Mouse (Mus musculus) lung, postnatal 10 days (tissue): ENCODE measurements around the gene Angpt4.

Source experiments
- DNase-seq: peaks from one replicate; pipeline ENCODE4 v3.0.0; 2021

The Angpt4 gene

GRCm38 (mm10) chr2:151963319-151963718 is 52.3 kb downstream of the Angpt4 start:
- DNase-seq: no peak

DNA sequence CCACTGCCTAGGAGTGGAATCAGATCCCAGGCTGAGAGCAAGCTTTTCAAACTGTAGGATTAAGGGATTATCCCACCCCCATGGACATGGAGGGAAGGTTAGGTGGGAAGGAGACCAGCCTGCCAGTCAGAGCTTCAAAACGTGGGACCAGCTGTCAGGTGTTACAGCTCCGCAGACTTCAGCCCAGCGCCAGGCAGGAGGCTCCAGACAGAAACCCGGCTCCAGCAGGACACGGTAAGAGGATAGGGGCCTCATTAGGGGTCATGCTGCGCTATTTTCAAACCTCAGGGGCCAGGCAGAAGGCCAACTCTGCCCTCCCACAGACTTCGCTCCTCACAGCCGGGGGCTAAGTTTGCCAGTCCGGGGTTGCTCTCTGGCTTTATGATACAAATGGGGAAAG is 53.0 kb downstream of the Angpt4 start:
- DNase-seq: no peak

- peak; percentile 24 for DNase-seq
Observed at GRCm38 (mm10) chr2:151967176-151967750, 56.3 kb downstream of the Angpt4 start.

- DNase-seq: no peak
Observed at GRCm38 (mm10) chr2:151967792-151968191, 56.8 kb downstream of the Angpt4 start.

- DNase-seq: peak; percentile 48
Observed at GRCm38 (mm10) chr2:151968451-151968850, 57.4 kb downstream of the Angpt4 start.

GRCm38 (mm10) chr2:151968986-151969385 is 58.0 kb downstream of the Angpt4 start:
- DNase-seq: no peak

DNA sequence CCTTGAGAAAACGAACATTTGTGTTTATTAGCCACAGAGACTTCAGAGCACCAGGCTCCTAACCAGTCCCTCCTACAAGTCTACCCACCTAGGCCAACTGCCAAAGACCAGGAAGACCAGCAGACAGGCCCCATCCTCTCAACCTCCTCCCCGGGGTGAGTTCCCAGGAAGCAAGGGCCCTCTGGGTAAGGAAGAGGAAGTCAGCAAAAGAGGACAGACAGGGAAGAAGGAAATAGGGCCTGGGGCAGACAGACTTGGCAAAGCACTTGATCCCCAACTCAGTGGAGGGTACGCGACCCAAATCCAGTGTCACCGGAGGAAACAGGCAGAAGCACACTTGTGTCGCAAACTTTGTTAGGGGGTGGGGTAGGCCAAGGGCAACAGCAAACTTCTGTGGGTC is 58.4 kb downstream of the Angpt4 start:
- no peak for DNase-seq

DNA sequence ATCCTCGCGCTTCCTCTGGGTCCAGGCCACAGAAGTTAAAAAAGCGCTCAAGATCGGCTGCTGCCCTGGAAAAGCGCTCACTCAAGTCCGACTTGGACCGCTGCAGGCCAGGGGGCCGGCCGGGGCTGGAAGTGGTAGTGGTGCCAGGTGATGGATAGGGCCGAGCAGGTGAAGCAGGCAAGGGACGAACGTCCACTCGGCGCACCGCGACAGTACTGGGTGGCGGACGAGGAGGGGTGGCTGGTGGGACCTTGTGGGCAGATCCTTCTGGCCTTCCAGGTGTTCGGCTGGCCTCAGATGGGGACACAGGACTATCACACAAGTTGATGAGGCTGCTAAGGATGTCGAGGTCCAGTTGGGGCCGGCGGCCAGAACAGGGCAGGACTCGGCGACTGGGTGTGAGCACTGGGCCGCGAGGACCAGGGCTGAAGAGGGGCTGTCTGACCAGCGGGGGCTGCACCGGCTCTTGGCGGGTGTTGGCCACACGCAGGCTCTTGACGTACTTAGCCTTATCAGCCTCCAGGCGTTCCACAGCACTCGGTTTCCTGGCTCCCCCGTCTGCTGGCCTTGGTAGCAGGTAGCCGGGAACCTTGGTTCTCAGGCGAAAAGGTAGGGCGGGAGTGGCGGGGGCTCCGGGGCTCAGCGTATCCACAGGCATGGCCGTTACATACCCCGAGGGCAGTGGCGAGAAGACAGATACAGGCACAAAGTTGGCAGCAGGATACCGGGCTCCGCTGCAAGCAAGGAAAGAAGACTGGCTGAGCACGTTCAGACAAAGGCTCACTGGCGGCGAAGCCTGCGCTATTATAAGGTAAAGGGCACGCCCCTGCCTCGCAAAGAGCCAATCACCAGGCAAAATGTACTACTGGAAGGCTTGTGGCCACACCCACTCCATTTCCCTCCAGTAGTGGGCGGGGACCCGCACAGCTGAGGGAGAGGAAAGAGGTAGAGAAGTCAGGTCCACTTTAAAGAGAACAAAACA is 59.5 kb downstream of the Angpt4 start:
- DNase-seq: peak; percentile 95

- DNase-seq: no peak
Observed at GRCm38 (mm10) chr2:151971748-151972147, 60.7 kb downstream of the Angpt4 start.

DNA sequence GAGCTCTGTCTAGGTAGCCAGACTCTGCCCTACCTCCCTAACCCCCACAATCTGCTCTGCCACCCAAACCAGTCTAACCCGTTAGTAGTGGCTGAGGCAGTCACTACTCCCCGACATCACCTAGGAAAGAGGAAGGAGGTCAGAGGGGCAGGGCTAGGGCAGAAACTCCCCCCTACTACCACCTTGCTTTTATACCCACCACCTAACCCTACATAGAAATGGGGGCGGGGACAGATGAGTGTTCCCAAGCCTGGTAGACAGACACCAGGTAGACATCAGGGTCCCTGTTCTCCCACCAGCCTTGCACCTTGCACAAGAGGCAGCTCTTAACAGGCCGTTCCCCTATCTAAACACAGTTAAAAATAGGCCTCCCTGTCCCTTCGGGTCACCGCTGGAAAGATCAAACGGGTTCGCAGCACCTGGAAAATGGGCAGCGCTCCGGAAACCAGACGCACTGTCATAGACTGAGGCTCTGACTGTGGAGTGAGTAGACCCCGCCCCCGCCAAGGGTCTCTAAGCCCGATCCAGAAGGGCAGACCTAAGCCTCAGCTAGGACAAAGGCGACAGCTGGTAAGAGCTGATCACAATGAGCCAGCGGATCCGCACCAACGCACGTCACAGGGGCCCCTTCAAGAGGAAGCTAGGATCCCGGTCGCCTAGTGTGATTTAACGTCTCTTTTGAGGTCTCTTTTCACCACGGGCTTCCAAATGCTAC is 62.0 kb downstream of the Angpt4 start:
- peak; percentile 31 for DNase-seq

DNA sequence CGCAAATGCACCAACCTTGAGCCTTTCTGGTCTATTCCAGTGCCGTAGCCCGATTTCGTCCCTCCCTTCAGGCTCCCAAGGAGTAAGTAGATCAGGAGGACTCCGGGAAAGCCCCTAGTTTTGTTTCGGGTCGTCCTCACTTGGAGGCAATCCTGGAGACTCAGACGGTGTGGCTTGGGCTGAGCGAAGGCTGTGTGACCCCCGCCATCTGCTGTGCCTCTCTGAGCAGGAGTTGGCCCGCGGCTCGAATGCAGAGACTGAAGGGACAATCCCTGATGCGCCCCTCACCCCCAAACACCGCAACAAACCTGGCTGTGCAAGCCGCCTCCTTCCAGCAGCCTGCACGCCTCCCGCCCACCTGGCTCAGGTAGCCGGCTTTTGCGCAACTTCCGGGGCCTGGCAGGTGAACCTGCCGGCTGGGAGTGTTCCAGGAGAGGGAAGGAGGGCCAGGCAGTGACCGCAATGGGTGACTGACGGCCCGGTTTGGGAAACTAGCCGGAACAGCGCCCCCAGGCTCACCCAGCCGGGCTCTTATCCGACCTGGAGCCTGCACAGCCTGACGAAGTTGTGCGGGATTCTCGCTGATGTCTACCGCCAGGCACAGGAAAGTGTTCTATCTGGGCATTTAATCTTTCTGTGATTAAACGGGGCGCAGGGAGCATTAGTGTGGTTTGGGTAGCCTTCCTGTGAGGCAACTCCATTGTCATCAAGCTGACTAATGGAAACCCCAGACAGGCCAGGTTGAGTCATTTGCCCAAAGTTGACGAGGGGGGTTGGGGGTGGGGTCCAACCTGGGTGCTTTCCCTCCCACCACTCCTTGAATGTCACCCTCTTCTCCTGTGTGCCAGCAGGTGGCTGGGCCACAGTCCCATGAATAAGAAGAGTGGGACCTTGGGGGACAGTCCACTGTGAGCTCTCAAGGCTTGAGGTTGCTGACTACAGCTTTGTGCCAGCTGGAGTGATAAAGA is 62.9 kb downstream of the Angpt4 start:
- peak; percentile 85 for DNase-seq

GRCm38 (mm10) chr2:151975295-151975694 is 64.3 kb downstream of the Angpt4 start:
- no peak for DNase-seq

DNA sequence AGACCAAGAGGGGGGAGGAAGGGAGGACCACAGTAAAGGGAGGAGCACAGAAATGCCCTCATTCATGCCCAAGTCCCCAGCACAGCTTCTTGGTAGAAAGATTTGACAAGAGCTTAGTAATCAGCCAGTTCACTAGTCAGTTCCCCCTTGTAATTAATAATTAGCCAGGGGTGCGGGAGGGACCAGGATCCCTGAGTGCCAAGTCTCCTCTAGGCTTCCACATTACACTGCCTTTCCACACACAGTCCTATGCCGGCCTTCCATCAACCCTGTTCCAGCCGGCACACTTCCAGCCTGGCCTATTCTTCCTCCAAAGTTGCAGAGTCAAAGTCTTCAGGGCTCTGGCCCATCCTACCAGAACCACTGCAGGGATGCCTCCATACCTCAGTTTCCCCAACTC is 65.1 kb downstream of the Angpt4 start:
- DNase-seq: peak; percentile 31

DNA sequence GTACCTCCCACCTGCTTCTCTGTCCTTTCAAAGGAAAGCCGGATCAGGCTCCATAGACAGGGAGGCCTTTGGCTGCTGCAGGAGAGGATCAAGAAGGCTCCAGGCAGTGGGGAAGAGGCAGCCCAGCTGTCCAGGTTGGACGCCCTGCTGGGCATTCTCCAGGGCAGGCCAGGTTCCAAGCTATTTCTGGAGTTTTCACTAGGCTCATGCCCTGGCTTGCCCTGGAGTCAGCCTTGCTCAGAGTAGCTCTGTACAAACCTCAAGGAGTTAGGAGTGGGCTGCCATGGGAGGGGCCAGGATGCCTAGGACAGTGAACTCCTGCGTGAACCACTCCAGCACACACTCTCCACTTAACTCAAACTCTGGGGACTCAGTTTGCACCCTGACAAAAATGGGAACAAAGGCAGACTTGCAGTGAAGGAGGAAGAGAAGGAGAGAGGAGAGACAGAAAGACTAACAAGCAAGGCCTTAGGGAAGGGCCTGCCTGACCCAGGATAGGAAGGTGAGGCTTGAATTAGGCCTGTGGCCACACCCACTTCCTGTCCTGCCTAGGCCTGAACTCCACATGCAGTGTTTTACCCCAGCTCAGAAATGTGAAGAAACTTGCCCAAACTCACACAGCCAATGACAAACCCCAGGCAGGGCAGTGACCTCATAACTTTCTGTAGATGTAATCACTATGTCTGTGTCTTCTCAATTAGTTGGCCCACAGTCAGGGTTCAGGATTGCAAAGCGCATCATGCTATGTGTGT is 66.9 kb downstream of the Angpt4 start:
- peak; percentile 40 for DNase-seq

GRCm38 (mm10) chr2:151978494-151978893 is 67.5 kb downstream of the Angpt4 start:
- DNase-seq: no peak

DNA sequence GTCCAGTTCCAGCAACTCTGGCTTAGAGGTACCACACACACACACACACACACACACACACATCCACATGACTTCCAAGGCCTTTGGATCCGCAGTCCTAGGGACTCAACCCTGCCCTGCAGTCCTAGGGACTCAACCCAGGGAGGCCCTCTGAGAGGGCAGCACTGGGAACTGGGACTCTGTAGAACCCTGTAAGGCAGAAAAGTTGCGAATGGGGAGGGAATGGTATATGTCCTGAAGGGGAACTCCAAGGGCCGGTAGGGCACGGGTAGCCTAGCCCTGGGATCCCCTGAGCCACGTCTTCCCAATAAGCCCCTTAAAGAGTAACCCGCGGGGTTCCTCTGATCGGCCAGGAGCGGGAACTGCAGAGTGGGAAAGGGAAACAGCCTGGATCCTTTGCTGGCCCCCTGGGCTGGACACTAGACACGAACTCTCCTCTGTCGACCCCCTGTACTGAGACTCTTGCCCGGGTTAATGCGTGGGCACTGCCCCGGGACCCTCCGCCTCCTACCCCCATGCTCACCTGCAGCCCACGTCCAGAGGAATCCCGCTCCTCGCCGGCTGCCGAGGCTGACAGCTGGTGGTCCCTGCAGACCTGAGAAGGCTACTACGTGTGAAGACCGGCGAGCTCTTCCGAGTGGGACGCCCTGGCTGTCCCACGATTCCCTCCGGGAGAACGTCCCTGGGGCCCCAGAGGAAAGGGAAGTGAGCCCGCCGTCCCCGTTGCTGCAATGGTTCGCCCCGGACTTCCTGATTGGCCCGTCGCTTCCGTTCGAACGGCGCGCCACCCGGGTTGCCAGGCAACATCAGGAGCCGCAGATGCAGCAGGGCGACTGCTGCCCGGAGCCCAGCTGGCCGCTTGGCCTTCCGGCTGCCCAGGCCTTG is 68.7 kb downstream of the Angpt4 start, which contains the start of gene Fam110a:
TSS of gene Fam110a (minus strand) at position 750 of the 885 bp plus-strand sequence.
- DNase-seq: peak; percentile 97

GRCm38 (mm10) chr2:151980355-151980693 is 69.3 kb downstream of the Angpt4 start:
- no peak for DNase-seq

- DNase-seq: no peak
Observed at GRCm38 (mm10) chr2:151981268-151981667, 70.3 kb downstream of the Angpt4 start.

DNA sequence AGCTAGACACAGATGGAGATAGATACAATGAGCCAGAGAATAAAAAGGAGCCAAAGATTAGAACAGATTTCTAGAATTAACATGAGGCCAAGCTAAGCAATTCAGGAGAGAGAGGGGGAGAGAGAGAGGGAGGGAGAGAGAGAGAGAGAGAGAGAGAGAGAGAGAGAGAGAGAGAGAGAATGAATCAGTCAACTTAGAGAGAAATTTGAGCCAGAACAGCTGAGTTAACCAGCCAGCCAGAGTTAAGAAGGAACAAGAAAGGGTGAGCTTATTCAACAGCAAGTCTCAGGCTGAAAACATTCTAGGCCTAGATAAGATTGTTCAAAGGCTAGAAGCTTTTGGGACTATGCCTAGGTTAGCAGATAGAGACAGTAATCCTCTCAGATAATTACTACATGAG is 71.5 kb downstream of the Angpt4 start:
- DNase-seq: no peak

GRCm38 (mm10) chr2:151984019-151984418 is 73.0 kb downstream of the Angpt4 start:
- DNase-seq: no peak
